Mouse (Mus musculus) MEL (cell line): ENCODE results near the gene Cyb5b. TPM values are rescaled to one million over a fixed set of nuclear protein-coding genes. Genes with fewer than 3 reads are reported as not detected.

Experiments
- DNase-seq: peaks from one replicate; pipeline ENCODE4 v3.0.0; 2011; ENCODE audit warnings: low read depth, low spot score
- H3K27ac ChIP-seq: 2 replicates; pipeline ENCODE4 v1.5.1; 2012; ENCODE audit warnings: low read depth, mild to moderate bottlenecking, control low read depth, low read length, moderate library complexity; ENCODE audit not compliant: control insufficient read depth
- H3K27me3 ChIP-seq, 2 experiments: fragments of 150-350 bp in 1 of 2; sonication (generic) in 1 of 2; 2 replicates each; pipeline ENCODE4 v1.6.1; 2012; ENCODE audit warnings: low read length in 2 of 2, mild to moderate bottlenecking in 2 of 2, improper control_type of control experiment in 1 of 2, moderate library complexity in 1 of 2; ENCODE audit not compliant: insufficient read depth in 2 of 2, control insufficient read depth in 1 of 2
- H3K36me3 ChIP-seq, 2 experiments: 2 replicates each; pipeline ENCODE4 v1.6.1; 2012 to 2014; ENCODE audit warnings: low read length in 2 of 2, improper control_type of control experiment in 1 of 2, inconsistent platforms in 1 of 2, mild to moderate bottlenecking in 1 of 2; ENCODE audit not compliant: insufficient read depth in 2 of 2, control insufficient read depth in 1 of 2
- H3K4me1 ChIP-seq, 2 experiments: fragments of 150-350 bp in 1 of 2; sonication (generic) in 1 of 2; 2 replicates each; pipeline ENCODE4 v1.6.1; 2012; ENCODE audit warnings: low read length in 2 of 2, improper control_type of control experiment in 1 of 2, mild to moderate bottlenecking in 1 of 2; ENCODE audit not compliant: insufficient read depth in 2 of 2, control insufficient read depth in 1 of 2
- H3K4me3 ChIP-seq, 2 experiments: fragments of 150-350 bp in 1 of 2; sonication (generic) in 1 of 2; 2 replicates each; pipeline ENCODE4 v1.5.1; 2012; ENCODE audit warnings: low read depth in 2 of 2, low read length in 2 of 2, mild to moderate bottlenecking in 2 of 2, moderate library complexity in 2 of 2, control low read depth in 1 of 2, improper control_type of control experiment in 1 of 2; ENCODE audit not compliant: control insufficient read depth in 1 of 2, insufficient read depth in 1 of 2
- H3K79me2 ChIP-seq: 2 replicates; pipeline ENCODE4 v1.6.1; 2012; ENCODE audit warnings: mild to moderate bottlenecking, low read length, moderate library complexity; ENCODE audit not compliant: control insufficient read depth, poor library complexity, insufficient read depth
- H3K9ac ChIP-seq: 2 replicates; pipeline ENCODE4 v1.6.1; 2012; ENCODE audit warnings: low read depth, mild to moderate bottlenecking, control low read depth, low read length, moderate library complexity; ENCODE audit not compliant: control insufficient read depth, poor library complexity, severe bottlenecking
- H3K9me3 ChIP-seq: fragments of 150-350 bp; sonication (generic); replicated peaks from 2 replicates; pipeline ENCODE4 v1.6.1; 2012; ENCODE audit warnings: mild to moderate bottlenecking, low read length, improper control_type of control experiment, moderate library complexity; ENCODE audit not compliant: insufficient read depth
- CHD2 ChIP-seq: IDR thresholded peaks from 2 replicates; pipeline ENCODE4 v1.6.1; 2011; ENCODE audit warnings: low read length, improper control_type of control experiment
- CTCF ChIP-seq, 3 experiments: IDR thresholded peaks in 2 of 3; conservative IDR thresholded peaks in 1 of 3; 2 replicates each; pipeline ENCODE4 v1.5.1; 2011 to 2012; ENCODE audit warnings: low read length in 3 of 3, low read depth in 2 of 3, mild to moderate bottlenecking in 2 of 3, improper control_type of control experiment in 1 of 3, inconsistent platforms in 1 of 3, mixed read lengths in 1 of 3, moderate library complexity in 1 of 3; ENCODE audit not compliant: control insufficient read depth in 1 of 3, insufficient read depth in 1 of 3, poor library complexity in 1 of 3, severe bottlenecking in 1 of 3
- E2F4 ChIP-seq: IDR thresholded peaks from 2 replicates; pipeline ENCODE4 v1.6.1; 2011; ENCODE audit warnings: low read depth, low read length, improper control_type of control experiment, borderline replicate concordance
- EP300 ChIP-seq, 2 experiments: IDR thresholded peaks; 2 replicates each; pipeline ENCODE4 v1.6.1; 2011; ENCODE audit warnings: improper control_type of control experiment in 2 of 2, low read length in 2 of 2, low read depth in 1 of 2, mild to moderate bottlenecking in 1 of 2
- ETS1 ChIP-seq: IDR thresholded peaks from 2 replicates; pipeline ENCODE4 v1.6.1; 2012; ENCODE audit warnings: low read depth, mild to moderate bottlenecking, inconsistent platforms, low read length, improper control_type of control experiment, moderate library complexity
- HCFC1 ChIP-seq: IDR thresholded peaks from 2 replicates; pipeline ENCODE4 v1.6.1; 2012; ENCODE audit warnings: low read depth, mild to moderate bottlenecking, inconsistent platforms, low read length, improper control_type of control experiment, moderate library complexity
- MEF2A ChIP-seq: IDR thresholded peaks from 2 replicates; pipeline ENCODE4 v1.6.1; 2014; ENCODE audit warnings: low read depth, mild to moderate bottlenecking, inconsistent platforms, low read length, improper control_type of control experiment; ENCODE audit not compliant: poor library complexity, insufficient replicate concordance, severe bottlenecking; ENCODE audit errors: extremely low read depth
- MXI1 ChIP-seq: IDR thresholded peaks from 2 replicates; pipeline ENCODE4 v1.6.1; 2011; ENCODE audit warnings: mild to moderate bottlenecking, low read depth, low read length, improper control_type of control experiment
- NRF1 ChIP-seq: IDR thresholded peaks from 2 replicates; pipeline ENCODE4 v1.6.1; 2014; ENCODE audit warnings: low read depth, mild to moderate bottlenecking, inconsistent platforms, low read length, improper control_type of control experiment, moderate library complexity; ENCODE audit not compliant: poor library complexity, insufficient read depth, severe bottlenecking
- POLR2A ChIP-seq, 2 experiments: IDR thresholded peaks; 2 replicates each; pipeline ENCODE4 v1.6.1; 2011 to 2012; ENCODE audit warnings: low read length in 2 of 2, mild to moderate bottlenecking in 2 of 2, control low read depth in 1 of 2, improper control_type of control experiment in 1 of 2, low read depth in 1 of 2, moderate library complexity in 1 of 2; ENCODE audit not compliant: control insufficient read depth in 1 of 2, insufficient read depth in 1 of 2, poor library complexity in 1 of 2
- POLR2AphosphoS2 ChIP-seq: IDR thresholded peaks from 2 replicates; pipeline ENCODE4 v1.6.1; 2011; ENCODE audit warnings: low read length, improper control_type of control experiment
- POLR2AphosphoS5 ChIP-seq: IDR thresholded peaks from 2 replicates; pipeline ENCODE4 v1.6.1; 2012; ENCODE audit warnings: low read depth, borderline replicate concordance, mild to moderate bottlenecking, inconsistent platforms, low read length, moderate library complexity, mixed read lengths
- RCOR1 ChIP-seq: IDR thresholded peaks from 2 replicates; pipeline ENCODE4 v1.6.1; 2012; ENCODE audit warnings: low read depth, mild to moderate bottlenecking, inconsistent platforms, low read length, improper control_type of control experiment
- SMC3 ChIP-seq: IDR thresholded peaks from 2 replicates; pipeline ENCODE4 v1.6.1; 2011; ENCODE audit warnings: low read depth, low read length, improper control_type of control experiment
- UBTF ChIP-seq: IDR thresholded peaks from 2 replicates; pipeline ENCODE4 v1.6.1; 2012; ENCODE audit warnings: low read depth, mild to moderate bottlenecking, inconsistent platforms, low read length, improper control_type of control experiment, moderate library complexity, borderline replicate concordance; ENCODE audit not compliant: insufficient read depth
- USF1 ChIP-seq: IDR thresholded peaks from 2 replicates; pipeline ENCODE4 v1.6.1; 2014; ENCODE audit warnings: low read depth, mild to moderate bottlenecking, inconsistent platforms, low read length, improper control_type of control experiment, moderate library complexity
- ZC3H11A ChIP-seq: IDR thresholded peaks from 2 replicates; pipeline ENCODE4 v1.6.1; 2012; ENCODE audit warnings: low read depth, mild to moderate bottlenecking, inconsistent platforms, low read length, improper control_type of control experiment
- ZKSCAN1 ChIP-seq: IDR thresholded peaks from 2 replicates; pipeline ENCODE4 v1.6.1; 2012; ENCODE audit warnings: low read depth, mild to moderate bottlenecking, inconsistent platforms, low read length, improper control_type of control experiment, moderate library complexity
- ZMIZ1 ChIP-seq: IDR thresholded peaks from 2 replicates; pipeline ENCODE4 v1.6.1; 2012; ENCODE audit warnings: low read depth, mild to moderate bottlenecking, inconsistent platforms, low read length, improper control_type of control experiment, moderate library complexity
- polyA plus RNA-seq, 2 experiments: library from polyadenylated mRNA; stranded (reverse) in 1 of 2; unstranded in 1 of 2; fragments of >175 nt in 1 of 2; fragments of >200 nt in 1 of 2; gene quantifications; 2 replicates each; pipeline versions ENCODE4 v1.2.1 to v1.2.4; 2012; ENCODE audit warnings: low replicate concordance in 2 of 2, low read depth in 1 of 2; ENCODE audit not compliant: insufficient read length in 2 of 2, insufficient read depth in 1 of 2, missing spikeins in 1 of 2
- total RNA-seq: library from RNA; depleted of rRNA; stranded (reverse); fragments of 300-350 nt; gene quantifications from 2 replicates; pipeline ENCODE4 v1.2.3, GENCODE M21; 2012

Gene Cyb5b
- total and polyA plus RNA-seq, 3 experiments: 67.9 to 79.1 (median 69.4) TPM

- Histone ChIP-seq H3K4me1 (no peaks in the 10 kb centered on the region), H3K36me3 (no peaks in the 10 kb centered on the region), H3K4me3 (no peak overlapping the region), H3K9me3 (no peaks in the 10 kb centered on the region), H3K9ac (no peak overlapping the region), H3K27ac (no peak overlapping the region), H3K79me2 (no peaks in the 10 kb centered on the region), H3K27me3 (peaks cover 0 to 3% of the 10 kb centered on the region in 2 experiments; a peak in 2 of 4 replicates)
- DNase-seq: no peak
- TF ChIP-seq HCFC1: no peak
- no peak for TF ChIP-seq ETS1
- TF ChIP-seq E2F4: no peak
- no peak for TF ChIP-seq EP300 (IDR thresholded peaks at IDR 0.05; ENCODE audit: low read depth in 1 of 2, low read length in 2 of 2)
- TF ChIP-seq ZMIZ1: no peak
- no peak for TF ChIP-seq SMC3
- no peak for TF ChIP-seq CHD2
- TF ChIP-seq POLR2AphosphoS5: no peak
- TF ChIP-seq MEF2A: no peak
- TF ChIP-seq MXI1: no peak
- no peak for TF ChIP-seq ZC3H11A
- TF ChIP-seq POLR2AphosphoS2: no peak
- TF ChIP-seq POLR2A (IDR thresholded peaks at IDR 0.05; ENCODE audit: control insufficient read depth in 1 of 2, insufficient read depth in 1 of 2, low read depth in 1 of 2, low read length in 2 of 2, poor library complexity in 1 of 2): no peak
- TF ChIP-seq RCOR1: no peak
- TF ChIP-seq UBTF: no peak
- TF ChIP-seq ZKSCAN1: no peak
Measured at GRCm38 (mm10) chr8:107132581-107133491, 17.6 kb upstream of the Cyb5b start.

GRCm38 (mm10) chr8:107133881-107134280, 16.6 kb upstream of the Cyb5b start:
- Histone ChIP-seq H3K4me3 (no peak overlapping the region), H3K4me1 (no peaks in the 10 kb centered on the region)
- TF ChIP-seq USF1 (no peak), NRF1 (no peak), EP300 (IDR thresholded peaks at IDR 0.05; ENCODE audit: low read depth in 1 of 2, low read length in 2 of 2) (no peak), MEF2A (no peak), CTCF (IDR thresholded peaks at IDR 0.05 in 2 of 3, conservative IDR thresholded peaks at IDR 0.05 in 1 of 3; ENCODE audit: control insufficient read depth in 1 of 3, insufficient read depth in 1 of 3, low read depth in 2 of 3, low read length in 3 of 3, poor library complexity in 1 of 3, severe bottlenecking in 1 of 3) (no peak), SMC3 (no peak)
- TF ChIP-seq, all 39 proteins: peak for 0
- no peak for DNase-seq
- Histone ChIP-seq H3K36me3 (no peaks in the 10 kb centered on the region), H3K27ac (no peak overlapping the region), H3K27me3 (peaks cover 0 to 3% of the 10 kb centered on the region in 2 experiments; a peak in 2 of 4 replicates), H3K9ac (no peak overlapping the region), H3K79me2 (no peaks in the 10 kb centered on the region), H3K9me3 (no peaks in the 10 kb centered on the region)
